Mouse (Mus musculus) ES-E14 (cell line): ENCODE results near the gene Gm20661. TPM values are rescaled to one million over a fixed set of nuclear protein-coding genes. Genes with fewer than 3 reads are reported as not detected.

Experiments
- DNase-seq: peaks from one replicate; pipeline ENCODE4 v3.0.0-alpha.2; 2013; ENCODE audit warnings: low read depth, low spot score
- H3K27ac ChIP-seq: 2 replicates; pipeline ENCODE4 v1.5.1; 2012; ENCODE audit warnings: low read depth, mild to moderate bottlenecking, low read length, moderate library complexity, mixed read lengths; ENCODE audit not compliant: poor library complexity, insufficient read depth, severe bottlenecking
- H3K36me3 ChIP-seq: 2 replicates; pipeline ENCODE4 v1.6.1; 2012; ENCODE audit warnings: mild to moderate bottlenecking, low read length, moderate library complexity, mixed read lengths; ENCODE audit not compliant: control insufficient read depth, poor library complexity, insufficient read depth, severe bottlenecking
- H3K4me1 ChIP-seq, 2 experiments: fragments of 150-350 bp in 1 of 2; sonication (generic) in 1 of 2; 2 replicates each; pipeline ENCODE4 v1.6.1; 2012; ENCODE audit warnings: low read length in 2 of 2, mild to moderate bottlenecking in 1 of 2, mixed read lengths in 1 of 2; ENCODE audit not compliant: control insufficient read depth in 2 of 2, insufficient read depth in 2 of 2, poor library complexity in 1 of 2
- H3K4me3 ChIP-seq, 2 experiments: fragments of 150-350 bp in 1 of 2; sonication (generic) in 1 of 2; 2 replicates each; pipeline ENCODE4 v1.5.1; 2012; ENCODE audit warnings: low read length in 2 of 2, low read depth in 1 of 2, mild to moderate bottlenecking in 1 of 2, mixed read lengths in 1 of 2; ENCODE audit not compliant: insufficient read depth in 1 of 2, poor library complexity in 1 of 2, severe bottlenecking in 1 of 2
- H3K9ac ChIP-seq: 2 replicates; pipeline ENCODE4 v1.6.1; 2012; ENCODE audit warnings: low read depth, mild to moderate bottlenecking, low read length, mixed read lengths; ENCODE audit not compliant: poor library complexity, insufficient read depth, severe bottlenecking
- H3K9me3 ChIP-seq: fragments of 150-350 bp; sonication (generic); 2 replicates; pipeline ENCODE4 v1.6.1; 2012; ENCODE audit warnings: low read depth, mild to moderate bottlenecking, low read length; ENCODE audit not compliant: control insufficient read depth, insufficient read depth
- CHD2 ChIP-seq: IDR thresholded peaks from 2 replicates; pipeline ENCODE4 v1.6.1; 2014; ENCODE audit warnings: mild to moderate bottlenecking, low read depth, low read length, inconsistent platforms
- HCFC1 ChIP-seq: IDR thresholded peaks from 2 replicates; pipeline ENCODE4 v1.6.1; 2012; ENCODE audit warnings: low read length, inconsistent platforms, borderline replicate concordance; ENCODE audit not compliant: insufficient read depth
- MAFK ChIP-seq: IDR thresholded peaks from 2 replicates; pipeline ENCODE4 v1.6.1; 2014; ENCODE audit warnings: mild to moderate bottlenecking, low read depth, low read length, inconsistent platforms; ENCODE audit not compliant: insufficient read depth
- ZC3H11A ChIP-seq: IDR thresholded peaks from 2 replicates; pipeline ENCODE4 v1.6.1; 2012; ENCODE audit warnings: low read depth, mild to moderate bottlenecking, inconsistent platforms, low read length, borderline replicate concordance
- ZNF384 ChIP-seq: IDR thresholded peaks from 2 replicates; pipeline ENCODE4 v1.6.1; 2012; ENCODE audit warnings: low read depth, low read length, inconsistent platforms
- in situ Hi-C, 2 experiments: fragments of 600-800 bp; cut with MboI; formaldehyde crosslinking; loops; one replicate each; pipeline ENCODE4 v1.15.1; 2025; ENCODE audit warnings: low sequenced_read_pairs in 2 of 2, inconsistent platforms in 1 of 2; ENCODE audit not compliant: unreplicated experiment in 2 of 2
- total RNA-seq: library from RNA; depleted of rRNA; stranded (reverse); fragments of 300-350 nt; gene quantifications from 2 replicates; pipeline ENCODE4 v1.2.3, GENCODE M21; 2012

Gene Gm20661
- total RNA-seq, 1 experiment, result 0.18 TPM

GRCm38 (mm10) chr9:108001922-108002770 lies 19.3 kb downstream of the Gm20661 start, which contains the start of gene Ip6k1:
Gene Ip6k1 (plus strand): TSS chr9:108002501.
- in situ Hi-C loops, result no loop called here
- Histone ChIP-seq H3K9ac (peak within 1 kb of the TSS; percentile 92), H3K27ac (peak within 1 kb of the TSS; percentile 79), H3K9me3 (no peaks in the 10 kb centered on the region), H3K4me3 (peak within 1 kb of the TSS; percentile 87 to 93), H3K36me3 (no peaks in the 10 kb centered on the region), H3K4me1 (0 out of 4 replicates have a peak, but pooled peaks cover 0 to 3% of the 10 kb centered on the region in 2 experiments)
- TF ChIP-seq ZC3H11A (no peak), CHD2 (peak; percentile 87)
- DNase-seq, result peak; percentile 100

- peaks cover 0 to 3% of the 10 kb centered on the region in 2 experiments; a peak in 2 of 4 replicates for H3K4me1 ChIP-seq
- peak overlapping the region; percentile 92 for H3K9ac ChIP-seq
- DNase-seq, result no peak
- in situ Hi-C loops, result no loop called here
- H3K27ac ChIP-seq, result no peak overlapping the region
- no peaks in the 10 kb centered on the region for H3K36me3 ChIP-seq
- TF ChIP-seq MAFK (no peak), ZNF384 (no peak), HCFC1 (no peak), ZC3H11A (no peak), CHD2 (no peak)
- peak overlapping the region; percentile 87 to 93 for H3K4me3 ChIP-seq
- H3K9me3 ChIP-seq, result no peaks in the 10 kb centered on the region
Observed at GRCm38 (mm10) chr9:108002778-108003530, 20.1 kb downstream of the Gm20661 start.

- Histone ChIP-seq H3K4me3 (peak overlapping the region; percentile 87 to 93), H3K9ac (peak overlapping the region; percentile 92), H3K27ac (no peak overlapping the region), H3K9me3 (no peaks in the 10 kb centered on the region), H3K4me1 (peaks cover 0 to 8% of the 10 kb centered on the region in 2 experiments; a peak in 2 of 4 replicates), H3K36me3 (no peaks in the 10 kb centered on the region)
- no peak for TF ChIP-seq ZNF384
- no peak for TF ChIP-seq ZC3H11A
- TF ChIP-seq MAFK, result no peak
- TF ChIP-seq HCFC1, result no peak
- no peak for TF ChIP-seq CHD2
- DNase-seq, result no peak
- in situ Hi-C loops, result no loop called here
Observed at GRCm38 (mm10) chr9:108003531-108003890, 20.7 kb downstream of the Gm20661 start.

GRCm38 (mm10) chr9:108008041-108008440 lies 25.2 kb downstream of the Gm20661 start:
- no peaks in the 10 kb centered on the region for H3K9me3 ChIP-seq
- no peak for TF ChIP-seq ZNF384
- TF ChIP-seq CHD2, result no peak
- no peak for TF ChIP-seq MAFK
- TF ChIP-seq HCFC1, result no peak
- TF ChIP-seq ZC3H11A, result no peak
- no peak overlapping the region for H3K27ac ChIP-seq
- in situ Hi-C loops, result no loop called here
- no peak overlapping the region for H3K4me3 ChIP-seq
- no peak for DNase-seq
- H3K4me1 ChIP-seq, result peaks cover 2 to 12% of the 10 kb centered on the region in 2 experiments; a peak in 3 of 4 replicates
- no peaks in the 10 kb centered on the region for H3K36me3 ChIP-seq
- no peak overlapping the region for H3K9ac ChIP-seq
